Mouse (Mus musculus) midbrain, embryonic 13.5 days (tissue): Measurements from ENCODE around the gene Wdr4. TPM values are rescaled to one million over a fixed set of nuclear protein-coding genes. Genes with fewer than 3 reads are reported as not detected.

Experiments
- ATAC-seq: fragments of 200-750 bp; cut with Nextera tagmentation; 2 replicates; pipeline ENCODE4 v1.8.0; 2017; ENCODE audit warnings: mild to moderate bottlenecking, moderate TSS enrichment, moderate library complexity
- H3K27ac ChIP-seq: fragments of 300-500 bp; sonication (generic); 2 replicates; pipeline ENCODE4 v1.5.1; 2015; ENCODE audit warnings: inconsistent platforms, mild to moderate bottlenecking, moderate library complexity
- H3K27me3 ChIP-seq: fragments of 300-500 bp; sonication (generic); 2 replicates; pipeline ENCODE4 v1.6.1; 2015; ENCODE audit warnings: mild to moderate bottlenecking, inconsistent platforms
- H3K36me3 ChIP-seq: fragments of 300-500 bp; sonication (generic); 2 replicates; pipeline ENCODE4 v1.6.1; 2015; ENCODE audit warnings: mild to moderate bottlenecking, inconsistent platforms
- H3K4me1 ChIP-seq: fragments of 300-500 bp; sonication (generic); replicated peaks from 2 replicates; pipeline ENCODE4 v1.6.1; 2015; ENCODE audit warnings: inconsistent platforms
- H3K4me2 ChIP-seq: fragments of 300-500 bp; sonication (generic); replicated peaks from 2 replicates; pipeline ENCODE4 v1.6.1; 2015; ENCODE audit warnings: moderate library complexity, mild to moderate bottlenecking, inconsistent platforms
- H3K4me3 ChIP-seq: fragments of 300-500 bp; sonication (generic); replicated peaks from 2 replicates; pipeline ENCODE4 v1.5.1; 2015; ENCODE audit warnings: mild to moderate bottlenecking, inconsistent platforms
- H3K9ac ChIP-seq: fragments of 300-500 bp; sonication (generic); replicated peaks from 2 replicates; pipeline ENCODE4 v1.6.1; 2015; ENCODE audit warnings: mild to moderate bottlenecking, inconsistent platforms
- H3K9me3 ChIP-seq: fragments of 300-500 bp; sonication (generic); 2 replicates; pipeline ENCODE4 v1.6.1; 2016; ENCODE audit warnings: mild to moderate bottlenecking, inconsistent platforms
- WGBS: fragments of 180-500 bp; shearing (Covaris S2); methylation state at CpG from one replicate; pipeline ENCODE4 v1.1.7; 2015; 5-methylcytosine and 5-hydroxymethylcytosine counted together
- microRNA-seq: library from miRNA; unstranded; fragments of <30 nt; microRNA quantifications from one replicate; pipeline ENCODE4, GENCODE M21; 2016
- polyA plus RNA-seq: library from polyadenylated mRNA; unstranded; fragments of >200 nt; fragmentation: Nextera tagmentation; extraction: Ambion mirVana; gene quantifications from 2 replicates; pipeline ENCODE4 v1.2.1, GENCODE M21; 2015

Gene Wdr4
- polyA plus RNA-seq, 1 experiment from 2014 or later: 39.6 TPM

DNA sequence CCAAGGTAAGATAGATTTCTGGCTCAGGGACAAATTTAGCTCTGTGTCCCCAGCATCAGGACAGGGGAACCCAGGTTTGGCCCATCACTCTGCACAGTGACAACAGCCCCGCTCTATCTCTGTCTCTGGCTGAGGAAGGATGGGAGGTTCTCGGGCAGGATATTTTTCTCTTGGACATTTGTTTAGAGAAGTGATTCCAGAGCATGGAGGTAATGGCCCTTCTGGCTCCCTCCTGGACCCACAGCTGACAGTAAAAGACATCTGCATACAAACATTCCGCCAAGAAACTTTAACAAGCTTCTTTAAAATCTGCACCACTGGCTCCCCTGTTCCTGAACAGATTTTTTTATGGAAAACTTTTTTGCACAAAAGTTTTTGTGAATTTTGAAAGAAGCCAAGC, 66.3 kb downstream of the Wdr4 start:
- no peaks in the 10 kb centered on the region for H3K9me3 ChIP-seq
- 96% methylated on average over 3 of the region's 3 CpGs for WGBS
- peaks cover 54% of the 10 kb centered on the region for H3K36me3 ChIP-seq
- no peak overlapping the region for H3K4me3 ChIP-seq
- ATAC-seq: no peak
- no peak overlapping the region for H3K9ac ChIP-seq
- peaks cover 16% of the 10 kb centered on the region for H3K4me1 ChIP-seq
- no peaks in the 10 kb centered on the region for H3K27me3 ChIP-seq
- no peak overlapping the region for H3K27ac ChIP-seq
- H3K4me2 ChIP-seq: no peak overlapping the region

DNA sequence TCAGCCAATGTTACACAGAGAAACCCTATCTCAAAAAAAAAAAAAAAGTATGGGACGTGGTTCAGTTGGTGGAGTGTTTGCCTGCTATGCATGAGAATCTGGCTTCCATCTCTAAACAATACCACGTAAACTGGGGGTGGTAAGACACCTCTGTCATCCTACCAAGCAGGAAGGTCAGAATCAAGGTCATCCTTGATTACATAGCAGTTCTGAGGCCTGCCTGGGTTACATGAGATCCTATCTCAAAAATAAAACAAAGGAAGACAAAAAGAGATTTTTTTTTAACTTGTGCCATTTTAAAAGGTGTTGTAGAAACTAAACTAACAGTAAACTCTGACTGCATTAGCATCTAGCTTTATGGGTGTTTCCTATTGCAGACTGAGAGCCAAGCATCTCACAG, 67.0 kb downstream of the Wdr4 start:
- H3K36me3 ChIP-seq: peaks cover 47% of the 10 kb centered on the region
- H3K4me2 ChIP-seq: no peak overlapping the region
- ATAC-seq: no peak

DNA sequence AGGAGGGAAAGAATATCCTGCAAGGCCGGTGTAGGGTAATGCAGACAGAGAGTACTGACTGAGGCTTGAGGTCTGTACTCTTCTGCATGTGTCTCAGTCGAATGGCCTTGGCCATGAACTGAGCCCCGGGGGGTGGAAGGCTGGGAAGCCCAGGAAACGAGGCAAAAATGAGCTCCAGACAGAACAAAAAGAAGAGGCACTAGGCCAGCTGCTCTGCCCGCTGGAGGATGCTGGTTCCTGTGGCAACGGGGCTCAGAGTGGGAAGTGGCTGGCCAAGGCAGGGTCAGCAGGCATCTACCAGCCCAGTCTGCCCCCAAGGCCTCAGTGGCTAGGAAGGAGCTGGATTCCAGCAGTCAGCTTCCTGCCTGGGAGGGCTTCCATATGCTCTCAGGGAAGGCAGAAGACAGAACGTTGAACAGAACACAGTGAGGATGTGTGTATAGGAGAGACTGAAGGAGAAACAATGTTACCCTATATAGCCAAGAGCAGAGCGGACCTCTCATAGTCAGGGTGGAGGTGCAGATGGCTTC, 68.5 kb downstream of the Wdr4 start:
- WGBS: 46% methylated on average over 8 of the region's 8 CpGs
- ATAC-seq: peak; percentile 63; the same call in 1 of the 2 replicates
- H3K9me3 ChIP-seq: no peaks in the 10 kb centered on the region
- H3K27ac ChIP-seq: peak overlapping the region; percentile 64
- peak overlapping the region; percentile 40; the same call in 1 of the 2 replicates for H3K9ac ChIP-seq
- no peak overlapping the region for H3K4me3 ChIP-seq
- H3K4me1 ChIP-seq: peaks cover 16% of the 10 kb centered on the region
- H3K4me2 ChIP-seq: no peak overlapping the region
- H3K36me3 ChIP-seq: peaks cover 45% of the 10 kb centered on the region
- no peaks in the 10 kb centered on the region for H3K27me3 ChIP-seq

More for the DNA sequence above, 67.0 kb downstream of the Wdr4 start:
- Histone ChIP-seq H3K9me3 (no peaks in the 10 kb centered on the region), H3K9ac (no peak overlapping the region), H3K4me1 (peaks cover 16% of the 10 kb centered on the region), H3K4me3 (no peak overlapping the region), H3K27ac (no peak overlapping the region), H3K27me3 (no peaks in the 10 kb centered on the region)
- WGBS: 80% methylated on average over 2 of the region's 2 CpGs

DNA sequence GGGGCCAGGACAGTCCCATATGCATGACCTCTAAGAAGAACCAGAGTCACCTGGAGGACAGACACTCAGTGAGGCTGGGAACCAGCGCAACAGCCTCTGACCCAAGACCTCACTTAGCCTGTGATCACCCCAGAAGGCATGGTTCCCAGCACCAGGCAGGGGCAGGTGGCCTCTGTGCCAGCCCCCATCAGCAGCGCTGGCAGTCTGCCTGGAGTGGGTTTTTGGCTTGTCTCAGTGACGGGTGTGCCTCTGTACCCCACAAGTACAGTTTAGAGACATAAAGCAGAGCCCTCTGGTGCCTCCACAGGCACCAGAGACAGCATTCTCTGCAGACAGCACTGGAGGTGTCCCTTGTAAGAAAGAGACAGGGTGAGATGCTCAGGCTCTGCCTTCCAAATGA, 69.6 kb downstream of the Wdr4 start:
- H3K9me3 ChIP-seq: no peaks in the 10 kb centered on the region
- H3K27me3 ChIP-seq: no peaks in the 10 kb centered on the region
- peaks cover 16% of the 10 kb centered on the region for H3K4me1 ChIP-seq
- no peak overlapping the region for H3K9ac ChIP-seq
- no peak for ATAC-seq
- peaks cover 45% of the 10 kb centered on the region for H3K36me3 ChIP-seq
- no peak overlapping the region for H3K4me3 ChIP-seq
- H3K4me2 ChIP-seq: no peak overlapping the region
- peak overlapping the region; percentile 30; the same call in 1 of the 2 replicates for H3K27ac ChIP-seq
- 90% methylated on average over 3 of the region's 3 CpGs for WGBS

DNA sequence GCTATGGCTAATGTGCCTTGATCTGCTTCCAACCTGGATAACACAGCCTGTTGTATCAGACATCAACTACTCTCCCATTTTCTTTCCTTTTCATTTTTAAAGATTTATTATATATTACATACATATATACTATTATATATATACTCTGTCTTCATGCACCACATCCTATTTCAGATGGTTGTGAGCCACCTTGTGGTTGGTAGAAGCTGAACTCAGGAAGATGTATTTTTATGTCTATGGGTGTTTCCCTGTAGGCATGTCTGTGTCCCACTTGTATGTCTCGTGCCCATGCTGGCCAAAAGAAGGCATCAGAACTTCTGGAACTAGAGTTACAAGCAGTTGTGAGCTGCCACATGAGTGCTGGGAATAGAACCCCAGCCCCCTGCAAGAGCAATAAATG, 71.3 kb downstream of the Wdr4 start:
- Histone ChIP-seq H3K36me3 (peaks cover 43% of the 10 kb centered on the region), H3K4me3 (no peak overlapping the region), H3K9me3 (no peaks in the 10 kb centered on the region), H3K9ac (no peak overlapping the region), H3K4me2 (no peak overlapping the region), H3K27me3 (no peaks in the 10 kb centered on the region), H3K4me1 (peaks cover 16% of the 10 kb centered on the region), H3K27ac (no peak overlapping the region)
- no peak for ATAC-seq
- WGBS: 80% methylated on average over 1 of the region's 1 CpGs

DNA sequence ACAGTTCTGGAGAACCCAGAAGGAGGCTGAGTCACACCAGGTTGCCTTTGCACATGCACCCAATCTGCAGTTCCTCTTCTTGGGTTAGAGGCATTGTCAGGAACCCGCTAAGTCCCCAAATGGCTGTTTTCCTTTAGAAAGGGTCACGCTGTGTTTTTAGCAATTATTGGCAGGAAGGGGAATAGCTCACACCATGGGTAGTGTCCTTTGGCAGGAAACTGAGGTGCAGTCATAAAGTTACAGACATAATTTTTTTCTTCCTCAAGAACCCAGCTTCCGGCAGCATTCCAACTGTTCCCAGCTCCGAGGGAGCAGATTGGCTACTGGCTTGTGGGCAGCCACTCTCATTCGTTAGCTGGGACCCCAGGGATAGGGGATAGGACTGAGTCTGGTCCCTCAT, 72.0 kb downstream of the Wdr4 start:
- Histone ChIP-seq H3K27me3 (no peaks in the 10 kb centered on the region), H3K36me3 (peaks cover 43% of the 10 kb centered on the region), H3K9me3 (no peaks in the 10 kb centered on the region), H3K9ac (no peak overlapping the region), H3K27ac (no peak overlapping the region), H3K4me1 (peaks cover 16% of the 10 kb centered on the region), H3K4me3 (no peak overlapping the region), H3K4me2 (no peak overlapping the region)
- 88% methylated on average over 5 of the region's 5 CpGs for WGBS
- ATAC-seq: no peak

DNA sequence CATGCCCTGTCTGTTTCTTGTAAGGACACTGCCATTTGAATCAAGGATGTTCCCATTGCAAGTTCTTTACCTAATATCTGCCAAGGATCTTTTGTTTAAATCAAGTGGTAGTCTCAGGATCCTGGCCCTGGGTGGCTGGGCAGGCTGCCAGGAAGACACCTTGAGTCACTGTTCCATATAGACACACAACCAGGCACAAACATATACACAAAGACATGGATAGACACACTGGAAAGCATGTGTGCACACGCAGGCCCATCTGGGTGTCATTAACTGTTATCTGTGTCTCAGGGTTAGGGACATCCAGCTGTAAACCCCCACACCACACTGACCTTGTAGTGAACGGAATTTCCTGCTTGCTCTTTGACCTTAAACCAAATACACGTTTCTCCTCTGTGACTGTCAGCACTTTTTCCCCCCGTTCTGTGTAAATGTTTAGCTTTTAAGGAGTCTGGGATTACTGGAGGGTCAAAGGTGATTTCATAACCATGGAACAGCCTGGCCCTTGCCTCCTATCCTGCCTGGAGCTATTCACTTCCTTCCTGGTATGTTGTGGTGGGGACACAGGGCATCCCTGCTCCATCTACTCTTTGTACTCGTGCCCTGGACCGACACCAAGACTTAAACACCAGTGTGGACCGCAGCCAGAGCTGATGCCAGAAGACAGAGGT, 74.6 kb downstream of the Wdr4 start:
- Histone ChIP-seq H3K27me3 (no peaks in the 10 kb centered on the region), H3K4me3 (no peak overlapping the region), H3K27ac (no peak overlapping the region), H3K36me3 (peaks cover 47% of the 10 kb centered on the region), H3K9me3 (no peaks in the 10 kb centered on the region), H3K4me2 (no peak overlapping the region), H3K9ac (no peak overlapping the region), H3K4me1 (peaks cover 2% of the 10 kb centered on the region)
- WGBS: 66% methylated on average over 7 of the region's 7 CpGs
- ATAC-seq: no peak

Small RNAs within 50 kb of the gene (microRNA-seq; reads per million reads assigned to microRNA genes)
- not detected for gene Gm24970

Other genes starting within 250 kb of the Wdr4 start
- gene Rsph1, start 242.6 kb downstream of the Wdr4 start, polyA plus RNA-seq: 2.4 and 2.7 TPM in 2 replicates
- 11.4 and 17.4 TPM in 2 replicates for gene Slc37a1, start 233.2 kb downstream of the Wdr4 start, polyA plus RNA-seq
- 42.0 and 46.2 TPM in 2 replicates for gene Pde9a, start 133.8 kb downstream of the Wdr4 start, polyA plus RNA-seq
- 364 and 385 TPM in 2 replicates for gene Ndufv3, start 135 bp upstream of the Wdr4 start, polyA plus RNA-seq
- 23.8 and 24.6 TPM in 2 replicates for gene Pknox1, start 44.8 kb upstream of the Wdr4 start, polyA plus RNA-seq
- 3.3 and 3.6 TPM in 2 replicates for gene Cbs, start 117.3 kb upstream of the Wdr4 start, polyA plus RNA-seq
- gene U2af1, start 138.9 kb upstream of the Wdr4 start, polyA plus RNA-seq: 269 and 274 TPM in 2 replicates
- not detected in 2 replicates for gene Cryaa, start 157.8 kb upstream of the Wdr4 start, polyA plus RNA-seq